Mouse (Mus musculus): Measurements from ENCODE around the gene Aldh6a1. TPM values are rescaled to one million over a fixed set of nuclear protein-coding genes. Genes with fewer than 3 reads are reported as not detected.

Gene Aldh6a1
- total RNA-seq, 4 experiments from 2014 or later, result 55.8 to 70.5 (median 60.5) TPM

DNA sequence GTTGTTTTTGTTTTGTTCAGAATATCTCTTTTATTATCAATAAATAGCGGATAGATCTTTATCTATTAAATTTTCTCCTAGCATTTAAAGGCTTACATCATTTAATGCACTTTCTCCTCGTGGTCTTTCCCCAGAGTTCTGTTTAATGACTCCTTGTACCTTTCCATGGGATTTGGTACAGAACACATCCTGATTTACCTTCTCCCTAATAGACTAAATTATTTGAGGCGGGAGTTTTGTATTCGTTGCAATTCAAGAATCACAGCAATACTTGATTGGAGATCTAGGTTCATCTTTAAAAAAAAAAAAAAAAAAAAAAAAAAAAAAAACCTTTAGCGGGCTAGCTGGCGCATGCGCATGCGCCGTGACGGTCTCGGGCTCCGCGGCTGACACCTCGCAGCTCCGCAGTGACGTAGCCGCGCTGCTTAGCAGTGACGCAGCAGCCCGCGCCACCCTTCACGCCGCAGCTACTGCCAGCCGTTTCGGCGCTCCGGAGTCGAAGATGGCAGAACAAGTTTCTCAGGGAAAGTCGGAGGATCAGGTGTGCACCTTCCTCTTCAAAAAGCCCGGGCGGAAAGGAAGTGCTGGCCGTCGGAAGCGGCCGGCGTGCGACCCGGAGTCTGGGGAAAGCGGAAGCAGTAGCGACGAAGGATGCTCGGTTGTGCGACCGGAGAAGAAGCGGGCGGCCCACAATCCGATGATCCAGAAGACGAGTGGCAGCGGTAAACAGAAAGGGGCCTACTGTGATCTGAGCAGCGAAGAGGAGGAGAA lies 33.8 kb downstream of the Aldh6a1 start, which contains the start of gene Rnf113a2:
Gene Rnf113a2, plus strand, starts transcription at position 363 of the 771 bp plus-strand sequence.
- DNase-seq (ENCODE audit: low spot score in 2 of 2), result peak; percentile 73 to 80

DNA sequence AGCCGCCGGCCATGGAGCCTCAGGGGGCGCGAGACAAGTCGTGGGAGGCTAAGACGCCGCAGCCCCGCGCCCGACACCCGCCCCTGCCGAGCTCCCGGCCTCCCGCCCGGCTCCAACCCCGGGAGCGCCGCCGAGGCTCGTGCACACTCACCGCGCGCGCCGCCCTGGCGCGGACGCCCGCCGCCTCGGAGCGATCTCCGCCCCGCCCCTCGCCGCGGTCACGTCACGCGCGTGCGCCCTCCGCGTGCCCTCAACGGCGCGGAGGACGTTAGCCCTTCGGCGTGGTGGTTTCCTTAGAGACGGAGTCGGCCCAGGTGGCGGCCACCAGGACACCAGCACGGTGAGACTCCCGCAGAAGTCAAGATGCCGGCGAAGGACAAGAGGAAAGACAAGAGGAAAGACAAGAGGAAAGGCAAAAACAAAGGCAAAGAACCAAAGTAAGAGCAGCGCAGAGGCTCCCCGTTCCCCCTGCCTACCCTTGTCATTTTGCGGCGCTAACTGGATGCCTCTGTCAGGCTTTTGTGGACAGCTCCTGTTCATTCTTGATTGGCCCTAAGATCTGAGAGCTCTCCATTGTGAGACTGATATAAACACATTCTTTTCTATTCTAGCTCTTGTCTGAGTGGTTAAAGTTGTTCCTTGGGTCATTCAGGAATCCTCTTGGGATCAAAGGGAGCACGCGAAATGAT lies 41.8 kb downstream of the Aldh6a1 start, which contains the start of the genes Entpd5 and Bbof1:
Gene Entpd5, minus strand, starts transcription at position 211 of the 689 bp plus-strand sequence.
Gene Bbof1, plus strand, starts transcription at position 253 of the 689 bp plus-strand sequence.
- DNase-seq (ENCODE audit: low spot score in 2 of 2), result peak; percentile 84 to 85

DNA sequence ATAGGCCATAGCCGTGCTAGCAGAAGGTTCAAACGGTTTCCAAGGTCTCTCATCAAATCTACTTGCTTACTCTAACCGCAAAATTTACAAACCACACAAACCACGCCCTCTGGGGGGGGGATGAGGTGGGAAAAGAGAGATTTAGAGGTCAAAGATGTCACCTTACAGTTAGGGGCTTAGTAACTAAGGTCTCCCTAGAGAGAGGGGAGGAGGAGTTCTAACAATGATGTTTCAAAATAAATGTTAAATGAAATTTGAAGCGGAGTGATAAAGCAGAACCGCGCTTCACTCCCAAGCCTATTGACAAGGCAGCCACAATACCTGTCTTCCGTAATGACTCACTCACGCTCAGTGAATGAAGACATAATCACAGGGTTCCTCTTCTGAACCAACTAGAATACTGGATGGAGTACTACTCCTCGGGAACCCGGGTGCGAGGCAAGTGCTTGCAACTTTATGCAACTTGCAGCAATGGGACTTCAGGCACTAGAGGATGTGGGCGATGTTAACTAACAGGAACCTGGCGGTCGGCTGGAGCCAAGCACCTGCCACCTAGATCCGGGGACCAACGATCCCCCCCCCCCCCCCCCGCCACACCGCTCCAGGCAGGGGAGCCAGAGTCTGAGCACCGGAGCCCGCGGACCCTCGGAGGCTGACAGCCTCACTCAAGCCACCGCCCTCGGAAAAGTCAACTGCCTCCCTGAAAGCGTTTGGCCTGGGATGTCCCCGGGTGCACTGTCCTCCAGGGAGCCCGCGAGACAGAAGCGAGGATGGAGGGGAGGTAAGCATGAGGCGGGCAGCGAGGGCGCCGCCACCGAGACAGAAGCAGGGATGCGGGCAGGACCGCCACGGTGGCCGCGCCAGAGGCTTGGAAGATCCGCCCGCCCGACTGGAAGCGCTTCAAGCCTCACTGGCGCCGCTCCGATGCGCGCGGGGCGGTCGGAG lies 42.7 kb downstream of the Aldh6a1 start:
- DNase-seq (ENCODE audit: low spot score in 2 of 2), result peak; percentile 9 to 36

DNA sequence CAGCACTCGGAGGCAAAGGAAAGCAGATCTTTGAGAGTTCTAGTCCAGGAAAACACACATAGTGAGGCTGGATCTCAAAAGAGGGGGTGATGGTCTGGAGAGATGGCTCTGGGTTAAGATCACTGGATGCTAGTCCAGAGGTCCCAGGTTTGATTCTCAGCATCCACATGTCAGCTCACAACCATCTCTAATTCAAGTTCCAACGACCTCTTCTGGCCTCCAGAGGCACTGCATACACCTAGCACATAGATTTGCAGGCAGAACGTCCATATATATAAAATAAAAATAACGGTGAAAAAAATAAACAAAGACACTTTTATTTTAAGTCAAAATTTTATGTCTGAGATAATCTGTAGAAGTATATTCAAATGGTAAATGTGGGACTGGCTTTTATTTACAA lies 43.5 kb downstream of the Aldh6a1 start:
- no peak for DNase-seq (ENCODE audit: low spot score in 2 of 2)

DNA sequence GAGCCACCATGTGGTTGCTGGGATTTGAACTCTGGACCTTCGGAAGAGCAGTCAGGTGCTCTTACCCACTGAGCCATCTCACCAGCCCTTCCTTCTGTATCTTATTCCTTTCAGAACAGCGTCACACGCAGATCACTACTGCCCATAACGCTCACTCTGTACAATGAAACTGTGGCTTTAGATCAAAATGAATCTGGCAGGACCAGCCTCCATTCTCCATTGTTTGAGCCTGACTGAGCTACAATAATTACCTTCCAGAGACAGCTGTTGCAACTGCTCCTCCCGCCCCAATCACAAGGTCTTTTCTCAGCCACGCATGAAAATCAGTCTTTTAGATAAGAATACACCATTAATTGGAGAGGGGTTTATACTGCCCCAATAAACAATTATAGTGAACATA lies 46.3 kb downstream of the Aldh6a1 start:
- no peak for DNase-seq (ENCODE audit: low spot score in 2 of 2)

DNA sequence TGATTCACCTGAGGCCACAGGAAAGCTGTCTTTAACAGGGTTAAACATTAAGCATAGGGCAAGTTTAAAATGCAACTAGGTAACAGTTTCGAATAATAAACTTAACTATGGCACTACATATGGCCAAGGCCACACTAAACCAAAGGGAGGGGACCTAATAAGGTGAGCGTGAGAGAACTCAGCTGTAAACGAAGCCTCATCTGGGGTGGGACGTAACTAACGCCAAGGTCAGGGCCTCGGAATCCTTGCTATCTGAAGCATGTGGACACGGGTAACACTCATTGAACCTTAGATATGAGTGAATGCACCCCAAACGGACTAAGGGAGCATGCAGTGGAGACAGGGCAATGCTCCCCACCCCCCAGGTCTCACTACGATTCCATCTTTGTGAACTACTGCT lies 47.9 kb downstream of the Aldh6a1 start:
- no peak for DNase-seq (ENCODE audit: low spot score in 2 of 2)

DNA sequence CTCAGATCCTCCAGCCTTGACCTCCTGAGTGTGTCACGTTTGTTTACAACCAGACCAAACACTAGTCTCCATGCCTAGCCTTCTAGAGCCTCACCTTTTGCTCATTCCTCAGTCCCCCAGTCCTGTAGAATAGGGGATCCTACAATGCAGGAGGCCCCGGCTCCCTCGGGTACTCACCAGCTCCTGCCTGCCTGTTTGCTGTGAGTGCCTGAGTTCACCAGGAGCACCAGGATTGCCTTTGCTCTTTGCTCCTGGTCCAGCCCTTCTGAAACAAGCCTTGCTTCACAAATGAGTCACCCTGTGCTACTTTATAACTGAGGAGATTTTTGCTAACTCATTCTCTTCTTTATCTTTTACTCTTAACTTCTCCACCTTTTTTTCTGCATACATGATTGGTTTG lies 50.2 kb downstream of the Aldh6a1 start:
- DNase-seq (ENCODE audit: low spot score in 2 of 2), result no peak

DNA sequence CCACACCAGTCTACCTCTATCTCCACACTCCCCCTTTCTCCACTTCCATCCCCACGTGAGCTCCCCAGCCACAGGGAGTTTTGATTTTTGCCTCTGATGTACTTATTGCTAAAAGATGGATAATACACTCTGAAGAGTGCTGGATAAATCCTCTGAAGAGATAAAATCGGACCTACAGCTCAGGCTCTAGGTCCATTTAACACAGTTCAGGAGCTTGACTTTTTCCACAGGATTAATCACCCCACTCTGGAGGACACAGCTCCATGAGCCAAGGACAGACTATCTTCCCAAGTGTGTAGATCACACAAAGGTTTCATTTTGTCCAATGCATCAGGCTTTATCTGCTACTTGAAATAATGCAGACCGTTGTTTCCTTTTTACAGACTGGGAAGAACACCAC lies 50.7 kb downstream of the Aldh6a1 start:
- DNase-seq (ENCODE audit: low spot score in 2 of 2), result no peak

DNA sequence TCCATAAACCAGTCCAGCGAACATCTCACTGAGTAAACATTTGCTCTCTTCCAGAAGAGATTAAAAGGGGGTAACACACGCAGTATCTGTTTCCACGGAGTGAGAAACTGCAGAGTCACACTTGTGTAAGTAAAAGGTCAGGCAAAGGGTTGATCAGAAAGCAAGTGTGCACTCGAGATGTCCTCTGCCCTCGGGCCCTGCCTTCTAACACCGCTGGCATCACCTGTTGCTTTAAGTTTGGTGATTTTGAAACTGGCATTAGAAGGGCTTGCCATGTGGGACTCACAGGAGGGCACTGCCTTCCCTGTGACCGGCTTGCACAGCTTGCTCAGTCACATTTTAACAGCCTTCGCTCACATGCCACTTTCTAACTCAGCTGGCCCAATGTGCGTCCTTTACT lies 51.1 kb downstream of the Aldh6a1 start:
- no peak for DNase-seq (ENCODE audit: low spot score in 2 of 2)

DNA sequence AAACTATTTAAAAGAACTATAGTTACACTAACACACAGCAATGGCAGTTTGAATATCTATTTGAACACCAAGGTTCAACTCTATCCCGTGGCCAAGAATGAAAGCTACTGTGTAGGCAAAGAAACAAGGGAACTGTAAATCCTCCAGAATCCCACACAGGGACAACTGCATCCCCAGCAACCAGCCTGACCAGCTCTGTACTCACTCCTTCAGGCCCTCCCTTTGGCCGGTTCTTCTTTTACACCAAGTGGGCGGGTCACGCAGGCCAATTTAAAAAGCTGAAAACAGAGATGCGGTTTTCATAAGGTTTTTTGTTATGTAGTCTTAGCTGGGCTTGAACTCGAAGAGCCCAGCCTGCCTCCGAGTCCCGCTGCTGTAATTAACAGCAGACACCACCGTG lies 51.7 kb downstream of the Aldh6a1 start:
- DNase-seq (ENCODE audit: low spot score in 2 of 2), result no peak

DNA sequence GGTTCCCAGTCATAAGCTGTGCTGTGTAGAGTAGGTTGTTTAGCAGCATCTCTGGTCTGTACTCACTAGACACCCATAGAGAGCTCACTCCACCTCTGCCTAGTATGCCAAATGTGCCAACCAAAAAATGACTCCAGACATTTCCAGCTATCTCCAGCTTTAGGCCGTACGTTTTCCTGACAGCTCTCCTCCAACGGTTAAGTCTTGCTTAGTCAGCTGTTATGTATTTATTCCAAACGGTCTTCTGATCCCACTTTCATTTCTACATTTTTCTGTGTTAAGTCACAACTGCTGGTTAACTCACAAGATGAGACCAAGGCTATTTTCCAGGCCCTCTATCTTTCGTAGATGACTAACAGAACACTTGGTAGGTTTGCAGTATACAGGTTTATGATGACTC lies 52.2 kb downstream of the Aldh6a1 start:
- DNase-seq (ENCODE audit: low spot score in 2 of 2), result no peak

DNA sequence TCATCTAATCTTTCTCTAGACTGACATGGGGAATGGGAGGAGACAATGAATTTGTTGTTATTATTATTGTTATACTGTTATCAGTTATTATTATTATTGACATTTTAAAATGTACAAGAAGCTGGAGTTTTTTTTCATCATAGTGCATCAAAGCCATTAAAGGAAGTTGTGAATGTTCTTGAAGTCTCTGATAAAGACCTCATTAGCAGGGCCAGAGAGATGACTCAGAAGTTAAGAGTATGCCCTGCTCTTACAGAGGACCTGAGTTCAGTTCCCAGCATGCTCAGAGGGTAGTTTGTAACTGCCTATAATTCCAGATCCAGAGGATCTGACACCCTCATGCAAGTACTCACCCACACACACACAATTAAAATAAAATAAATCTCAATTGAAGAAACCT lies 53.1 kb downstream of the Aldh6a1 start:
- no peak for DNase-seq (ENCODE audit: low spot score in 2 of 2)

DNA sequence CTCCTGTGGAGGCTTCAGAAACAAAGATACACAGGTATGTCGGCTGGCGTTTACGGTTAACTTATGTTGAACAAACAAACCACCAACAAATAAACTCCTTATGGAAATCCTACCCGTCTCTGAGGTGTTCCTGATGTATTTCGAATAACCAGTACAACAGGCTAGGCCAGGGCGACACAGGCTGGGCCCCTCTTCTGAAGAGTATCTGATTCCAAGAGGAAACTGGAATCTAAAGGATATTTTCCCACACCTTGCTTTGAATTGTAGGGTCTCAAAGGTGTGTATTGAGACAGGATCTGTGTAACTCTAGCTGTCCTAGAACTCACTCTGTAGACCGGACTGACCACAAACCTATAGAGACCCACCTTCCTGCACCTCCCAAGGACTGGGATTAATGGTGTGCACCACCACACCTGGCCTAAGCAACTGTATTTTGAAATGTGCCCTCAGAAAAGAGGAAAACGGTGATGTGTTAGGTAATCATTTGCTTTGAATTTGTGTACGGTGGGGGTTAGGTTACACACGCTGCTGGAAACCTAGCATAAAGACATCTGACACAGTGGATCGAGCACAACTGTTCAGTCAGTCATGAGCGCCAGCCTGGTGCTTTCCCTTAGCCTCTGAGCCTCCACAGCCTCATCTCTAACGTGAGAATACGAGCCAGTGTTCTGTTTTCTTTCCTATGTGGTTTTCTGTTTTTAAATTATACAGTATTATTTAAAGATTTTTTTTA lies 53.7 kb downstream of the Aldh6a1 start:
- DNase-seq (ENCODE audit: low spot score in 2 of 2), result no peak

DNA sequence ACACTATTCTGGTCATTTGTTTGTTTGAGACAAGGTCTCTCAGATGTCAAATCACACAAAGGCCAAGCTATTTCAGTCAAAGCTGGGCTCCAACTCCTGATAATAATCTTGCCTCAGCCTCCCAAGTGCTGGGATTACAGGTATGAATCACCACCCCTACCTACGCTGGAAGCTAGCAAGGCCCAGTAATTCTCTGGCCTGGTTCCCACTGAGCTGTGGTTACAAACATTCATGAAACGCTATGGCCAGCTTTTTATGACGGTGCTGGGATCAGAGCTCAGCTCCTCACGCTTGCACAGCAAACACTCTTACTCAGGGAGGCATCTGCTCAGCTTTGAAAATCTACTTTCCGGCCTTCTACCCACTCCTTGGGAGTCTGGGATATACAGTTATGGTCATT lies 57.0 kb downstream of the Aldh6a1 start:
- no peak for DNase-seq (ENCODE audit: low spot score in 2 of 2)

DNA sequence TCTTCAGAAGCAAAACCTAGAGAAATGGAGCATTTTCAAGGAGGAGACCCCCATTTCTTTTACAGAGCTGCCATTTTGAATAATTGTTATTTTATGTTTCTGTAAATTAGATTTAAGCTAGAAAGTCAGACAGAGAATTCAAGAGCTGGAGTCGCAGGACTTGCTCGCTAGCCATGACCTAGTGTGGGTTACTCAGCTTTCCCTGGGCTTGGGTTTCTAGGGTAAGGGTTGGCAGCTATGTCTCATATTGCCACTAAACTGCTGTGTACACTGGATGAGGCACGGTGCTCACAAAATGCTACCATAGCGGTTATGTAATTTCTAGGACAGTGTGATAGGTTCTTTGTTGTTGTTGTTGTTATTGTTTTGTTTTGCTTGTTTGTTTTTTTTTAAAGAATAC lies 58.1 kb downstream of the Aldh6a1 start:
- no peak for DNase-seq (ENCODE audit: low spot score in 2 of 2)

DNA sequence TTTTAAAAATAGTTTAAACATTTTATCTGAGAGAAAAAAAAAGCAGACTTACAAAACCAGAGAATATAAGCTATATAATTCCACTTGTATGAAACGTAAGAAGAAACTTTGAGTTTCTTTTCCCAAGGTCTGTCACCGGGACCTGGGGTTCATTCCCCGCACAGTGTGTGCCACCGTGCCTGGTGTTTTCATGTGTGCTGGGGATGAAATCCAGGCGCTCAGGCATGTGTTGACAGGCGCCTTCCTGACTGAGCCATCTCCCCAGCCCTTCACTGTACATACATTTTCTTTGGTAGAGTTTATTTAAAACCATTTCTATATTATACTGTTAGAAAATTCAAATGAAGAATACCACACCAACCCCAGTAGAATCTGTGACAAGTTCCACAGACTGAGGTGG lies 60.5 kb downstream of the Aldh6a1 start:
- DNase-seq (ENCODE audit: low spot score in 2 of 2), result no peak

DNA sequence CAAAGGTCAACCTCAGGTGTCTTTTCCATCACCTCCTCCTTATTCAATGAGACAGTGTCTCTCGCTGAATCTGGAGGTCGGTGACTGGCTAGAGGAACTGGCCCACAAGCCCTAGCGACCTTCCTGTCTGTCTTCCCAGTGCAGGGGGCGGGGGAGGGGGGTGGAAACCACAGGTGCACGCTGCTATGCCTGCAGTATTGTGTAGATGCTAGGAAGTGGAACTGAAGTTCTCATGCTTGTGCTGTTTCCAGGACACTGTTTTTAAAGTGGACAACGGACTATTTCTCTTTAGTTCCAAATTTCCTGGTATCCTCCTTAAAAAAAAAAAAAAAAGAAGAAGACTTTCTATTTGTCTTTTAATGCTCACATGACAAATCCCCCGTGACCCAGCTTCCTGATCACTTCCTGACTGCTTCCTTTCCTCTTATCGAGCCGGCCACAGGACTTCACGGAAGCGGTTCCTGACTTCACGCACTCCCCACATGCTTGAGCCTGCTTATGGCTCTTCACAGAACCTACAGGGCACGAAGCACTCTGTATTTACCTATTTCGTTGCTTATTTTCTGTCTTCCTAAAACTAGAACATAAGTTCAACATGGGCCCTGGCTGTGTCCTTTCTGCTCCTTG lies 61.9 kb downstream of the Aldh6a1 start:
- no peak for DNase-seq (ENCODE audit: low spot score in 2 of 2)

DNA sequence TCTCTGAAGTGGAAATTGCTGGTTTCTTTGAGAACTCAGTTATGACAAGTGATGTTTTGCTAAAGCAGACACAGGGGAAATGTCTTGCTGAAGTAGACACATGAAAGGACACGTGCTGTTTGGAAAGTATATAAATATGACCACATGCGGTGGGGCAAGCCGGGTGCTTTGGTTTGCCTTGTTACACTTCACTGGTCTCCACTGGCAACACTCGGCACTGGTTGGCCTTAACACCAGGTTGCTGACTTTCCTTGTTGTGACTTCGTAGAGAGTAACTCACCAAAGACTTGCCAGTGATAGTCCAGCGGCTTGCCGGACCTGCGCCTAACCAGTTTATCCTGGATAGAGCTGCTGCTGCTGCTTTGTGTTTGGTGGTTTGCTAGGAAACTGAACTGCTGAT lies 62.7 kb downstream of the Aldh6a1 start:
- DNase-seq (ENCODE audit: low spot score in 2 of 2), result no peak

DNA sequence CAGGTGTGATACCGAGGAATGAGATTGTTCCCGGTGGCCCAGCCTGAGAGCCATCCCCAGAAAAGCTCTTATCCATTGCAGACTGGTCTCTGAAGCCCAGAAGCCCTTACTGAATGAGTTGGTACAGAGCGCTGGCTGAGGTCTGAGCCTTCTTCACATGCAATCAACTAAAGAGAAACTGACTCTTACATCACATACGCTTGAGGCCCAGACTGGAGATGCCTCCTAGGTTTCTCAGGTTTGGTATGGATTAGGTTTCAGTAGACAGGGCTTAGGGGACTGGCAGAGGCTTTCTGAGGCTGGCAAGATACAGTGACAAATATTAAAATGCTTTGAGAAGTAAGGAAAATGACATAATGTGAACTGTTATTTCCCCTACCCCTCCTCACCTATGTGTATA lies 65.4 kb downstream of the Aldh6a1 start:
- DNase-seq (ENCODE audit: low spot score in 2 of 2), result no peak

DNA sequence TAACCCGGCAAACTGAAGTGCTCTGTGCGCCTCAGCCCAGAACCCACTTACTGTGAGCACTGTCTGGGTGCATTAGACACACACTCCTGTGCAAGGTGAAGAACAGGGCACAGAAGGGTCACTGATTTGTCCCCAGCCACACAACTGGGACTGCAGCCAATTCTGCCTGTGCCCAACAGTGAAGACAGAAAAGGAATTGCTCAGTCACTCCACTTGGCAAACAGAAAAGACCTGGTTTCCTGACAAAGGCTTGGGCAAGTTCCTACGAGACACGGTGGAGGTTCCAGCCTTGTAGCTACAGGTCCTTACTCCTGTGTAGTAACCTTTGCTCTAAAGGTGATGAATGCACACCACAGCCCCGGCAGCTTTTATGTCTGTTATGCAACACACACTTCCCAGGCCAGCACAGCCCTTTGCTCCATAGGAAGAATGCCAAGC lies 66.1 kb downstream of the Aldh6a1 start:
- no peak for DNase-seq (ENCODE audit: low spot score in 2 of 2)
